Mouse (Mus musculus) macrophage (primary cell): ENCODE measurements around the gene Ccne1. TPM values are rescaled to one million over a fixed set of nuclear protein-coding genes. Genes with fewer than 3 reads are reported as not detected.

Experiments used
- H3K27ac ChIP-seq: fragments of 350-480 bp; formaldehyde crosslinking; 2 replicates; pipeline ENCODE4 v1.9.0; 2021
- H3K36me3 ChIP-seq: fragments of 350-480 bp; formaldehyde crosslinking; 2 replicates; pipeline ENCODE4 v1.9.0; 2021; ENCODE audit errors: inconsistent target
- H3K4me3 ChIP-seq: fragments of 350-480 bp; formaldehyde crosslinking; 2 replicates; pipeline ENCODE4 v1.9.0; 2021; ENCODE audit errors: inconsistent target
- H3K79me2 ChIP-seq: fragments of 350-480 bp; formaldehyde crosslinking; 2 replicates; pipeline ENCODE4 v1.9.0; 2021; ENCODE audit errors: inconsistent target
- WGBS: methylation state at CpG from one replicate; pipeline ENCODE4 v1.1.7; 2026; ENCODE audit warnings: inconsistent platforms; ENCODE audit not compliant: missing documents; 5-methylcytosine and 5-hydroxymethylcytosine counted together
- polyA plus RNA-seq: library from polyadenylated mRNA; stranded (reverse); fragments of 250-400 nt; gene quantifications from 3 replicates; pipeline ENCODE4 v1.2.4, GENCODE M21; 2018; ENCODE audit warnings: inconsistent platforms

Gene Ccne1
- polyA plus RNA-seq, 1 experiment from 2014 or later = 5.3 TPM

GRCm38 (mm10) chr7:38054246-38054645 is 53.1 kb downstream of the Ccne1 start:
- WGBS = 75% methylated on average over 9 of the region's 9 CpGs
- Histone ChIP-seq H3K27ac (no peak overlapping the region), H3K4me3 (no peak overlapping the region), H3K36me3 (no peaks in the 10 kb centered on the region), H3K79me2 (no peaks in the 10 kb centered on the region)

Other genes starting within 250 kb of the Ccne1 start
- gene Uri1, start 84.0 kb downstream of the Ccne1 start, polyA plus RNA-seq = 12.3 to 23.6 TPM (median 20.9 TPM) in 3 replicates
- 15.1 to 37.7 TPM (median 17.5 TPM) in 3 replicates for gene 1600014C10Rik, start 75.7 kb upstream of the Ccne1 start, polyA plus RNA-seq
- 0.14 to 0.42 TPM (median 0.19 TPM) in 3 replicates for gene Plekhf1, start 120.5 kb upstream of the Ccne1 start, polyA plus RNA-seq
- 15.9 to 20.6 TPM (median 17.3 TPM) in 3 replicates for gene Pop4, start 163.9 kb upstream of the Ccne1 start, polyA plus RNA-seq